Mouse (Mus musculus) liver, embryonic 16.5 days (tissue): ENCODE results near the gene Gm2431. TPM values are rescaled to one million over a fixed set of nuclear protein-coding genes. Genes with fewer than 3 reads are reported as not detected.
"Not testable (repeated sequence)": the region's sequence is repeated elsewhere in the genome, so short reads cannot be mapped to it uniquely, and the experiment has no call there.

ENCODE experiments used
- ATAC-seq: fragments of 200-750 bp; cut with Nextera tagmentation; 2 replicates; pipeline ENCODE4 v1.8.0; 2017; ENCODE audit warnings: low read depth, mild to moderate bottlenecking, moderate number of reproducible peaks, moderate library complexity
- H3K27ac ChIP-seq: fragments of 300-500 bp; sonication (generic); 2 replicates; pipeline ENCODE4 v1.5.1; 2014; ENCODE audit warnings: mild to moderate bottlenecking, low read length
- H3K27me3 ChIP-seq: fragments of 300-500 bp; sonication (generic); 2 replicates; pipeline ENCODE4 v1.6.1; 2014; ENCODE audit warnings: low read depth, low read length, mixed read lengths; ENCODE audit not compliant: control insufficient read depth, insufficient read depth
- H3K36me3 ChIP-seq: fragments of 300-500 bp; sonication (generic); 2 replicates; pipeline ENCODE4 v1.6.1; 2014; ENCODE audit warnings: mild to moderate bottlenecking; ENCODE audit not compliant: control insufficient read depth, insufficient read depth
- H3K4me1 ChIP-seq: fragments of 300-500 bp; sonication (generic); 2 replicates; pipeline ENCODE4 v1.6.1; 2014; ENCODE audit warnings: low read depth, low read length, mixed read lengths; ENCODE audit not compliant: control insufficient read depth
- H3K4me2 ChIP-seq: fragments of 300-500 bp; sonication (generic); 2 replicates; pipeline ENCODE4 v1.6.1; 2014; ENCODE audit warnings: low read depth, low read length, mixed read lengths
- H3K4me3 ChIP-seq: fragments of 300-500 bp; sonication (generic); 2 replicates; pipeline ENCODE4 v1.5.1; 2014; ENCODE audit warnings: low read depth, mild to moderate bottlenecking, low read length
- H3K9ac ChIP-seq: fragments of 300-500 bp; sonication (generic); 2 replicates; pipeline ENCODE4 v1.6.1; 2014; ENCODE audit warnings: low read depth, low read length
- H3K9me3 ChIP-seq: fragments of 300-500 bp; sonication (generic); replicated peaks from 2 replicates; pipeline ENCODE4 v1.6.1; 2016; ENCODE audit warnings: low read length; ENCODE audit not compliant: control insufficient read depth
- WGBS: fragments of 180-500 bp; shearing (Covaris S2); extraction: QIAGEN DNeasy Blood & Tissue Kit; methylation state at CpG from one replicate; pipeline ENCODE4 v1.1.7; 2014; ENCODE audit not compliant: insufficient replicate concordance; 5-methylcytosine and 5-hydroxymethylcytosine counted together
- polyA plus RNA-seq: library from polyadenylated mRNA; unstranded; fragments of >200 nt; fragmentation: Nextera tagmentation; extraction: Ambion mirVana; gene quantifications from 2 replicates; pipeline ENCODE4 v1.2.1, GENCODE M21; 2015

The Gm2431 gene
- not detected in 2 replicates for polyA plus RNA-seq

DNA sequence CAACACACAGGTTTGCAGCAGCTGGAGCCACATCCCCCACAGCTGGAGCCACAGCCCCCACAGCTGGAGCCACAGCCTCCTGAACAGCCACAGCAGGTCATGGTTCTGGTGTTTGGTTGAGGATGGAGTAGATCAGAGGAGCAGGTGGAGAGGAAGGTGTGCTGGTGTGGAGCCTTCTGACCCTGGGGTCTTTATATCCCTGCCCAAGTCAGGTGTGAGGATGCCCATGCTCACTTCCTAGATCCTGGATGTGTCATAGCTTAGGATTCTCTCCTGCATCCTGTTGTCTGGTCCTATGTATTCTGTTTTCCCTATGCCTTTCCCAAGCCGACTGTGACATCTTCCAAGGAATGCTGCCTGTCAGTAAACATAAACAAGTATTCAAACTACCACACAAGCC, at the start of gene Gm2431:
Gm2431 (minus strand) TSS at position 101 of the 400 bp plus-strand sequence.
- not testable (repeated sequence) for H3K27me3 ChIP-seq, H3K27ac ChIP-seq, ATAC-seq, H3K4me2 ChIP-seq, H3K4me1 ChIP-seq, H3K36me3 ChIP-seq, H3K4me3 ChIP-seq, H3K9ac ChIP-seq, H3K9me3 ChIP-seq
- WGBS, result 13% methylated on average over 1 of the region's 1 CpGs

DNA sequence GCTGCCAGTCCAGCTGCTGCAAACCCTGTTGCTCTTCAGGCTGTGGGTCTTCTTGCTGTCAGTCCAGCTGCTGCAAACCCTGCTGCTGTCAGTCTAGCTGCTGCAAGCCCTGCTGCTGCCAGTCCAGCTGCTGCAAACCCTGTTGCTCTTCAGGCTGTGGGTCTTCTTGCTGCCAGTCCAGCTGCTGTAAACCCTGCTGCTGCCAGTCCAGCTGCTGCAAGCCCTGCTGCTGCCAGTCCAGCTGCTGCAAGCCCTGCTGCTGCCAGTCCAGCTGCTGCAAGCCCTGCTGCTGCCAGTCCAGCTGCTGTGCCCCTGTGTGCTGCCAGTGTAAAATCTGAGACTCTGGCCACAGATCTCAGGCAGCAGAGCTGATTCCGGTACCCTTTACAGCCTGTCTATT, 45.8 kb upstream of the Gm2431 start:
- WGBS, result 58% methylated on average over 1 of the region's 1 CpGs
- not testable (repeated sequence) for H3K9me3 ChIP-seq, ATAC-seq, H3K36me3 ChIP-seq, H3K27me3 ChIP-seq, H3K4me1 ChIP-seq, H3K27ac ChIP-seq, H3K4me3 ChIP-seq, H3K4me2 ChIP-seq, H3K9ac ChIP-seq

DNA sequence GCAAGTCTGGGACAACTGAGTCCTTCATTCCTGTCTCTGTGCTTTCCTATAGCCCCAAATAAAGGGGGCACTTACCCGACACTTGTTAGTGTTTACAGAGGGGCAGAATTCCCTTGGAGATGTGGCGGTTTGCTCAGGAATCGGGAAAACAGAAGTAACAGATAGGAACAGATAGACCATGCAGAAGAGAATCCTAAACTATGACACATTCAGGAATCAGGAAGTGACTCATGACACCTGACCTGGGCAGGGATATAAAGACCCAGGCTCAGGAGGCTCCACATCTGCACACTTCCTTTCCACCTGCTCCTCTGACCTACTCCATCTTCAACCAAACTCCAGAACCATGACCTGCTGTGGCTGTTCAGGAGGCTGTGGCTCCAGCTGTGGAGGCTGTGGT, 45.1 kb upstream of the Gm2431 start, which contains the start of gene Krtap5-4:
Krtap5-4 (plus strand) TSS at position 301 of the 400 bp plus-strand sequence.
- H3K27me3 ChIP-seq, result peaks cover 7% of the 10 kb centered on the region; the same call in 1 of the 2 replicates
- H3K4me1 ChIP-seq, result no peaks in the 10 kb centered on the region
- no peaks in the 10 kb centered on the region for H3K9me3 ChIP-seq
- H3K4me3 ChIP-seq, result no peak within 1 kb of the TSS
- H3K27ac ChIP-seq, result no peak within 1 kb of the TSS
- H3K9ac ChIP-seq, result no peak within 1 kb of the TSS
- no peaks in the 10 kb centered on the region for H3K36me3 ChIP-seq
- ATAC-seq, result no peak
- 17% methylated on average over 3 of the region's 3 CpGs for WGBS
- no peak within 1 kb of the TSS for H3K4me2 ChIP-seq

DNA sequence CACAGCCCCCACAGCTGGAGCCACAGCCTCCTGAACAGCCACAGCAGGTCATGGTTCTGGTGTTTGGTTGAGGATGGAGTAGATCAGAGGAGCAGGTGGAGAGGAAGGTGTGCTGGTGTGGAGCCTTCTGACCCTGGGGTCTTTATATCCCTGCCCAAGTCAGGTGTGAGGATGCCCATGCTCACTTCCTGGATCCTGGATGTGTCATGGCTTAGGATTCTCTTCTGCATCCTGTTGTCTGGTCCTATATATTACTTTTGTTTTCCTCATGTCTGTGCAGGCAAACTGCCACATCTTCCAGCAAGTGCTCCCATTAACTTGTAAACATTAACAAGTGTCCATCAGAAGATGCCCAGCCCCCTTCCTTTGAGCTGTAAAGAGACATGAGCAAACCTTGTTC, 38.9 kb upstream of the Gm2431 start, which contains the start of gene Krtap5-1:
Krtap5-1 (minus strand) TSS at position 101 of the 400 bp plus-strand sequence.
- H3K4me3 ChIP-seq, H3K9me3 ChIP-seq, ATAC-seq, H3K4me2 ChIP-seq, H3K9ac ChIP-seq, H3K27ac ChIP-seq, H3K4me1 ChIP-seq, H3K27me3 ChIP-seq, H3K36me3 ChIP-seq: not testable (repeated sequence)

DNA sequence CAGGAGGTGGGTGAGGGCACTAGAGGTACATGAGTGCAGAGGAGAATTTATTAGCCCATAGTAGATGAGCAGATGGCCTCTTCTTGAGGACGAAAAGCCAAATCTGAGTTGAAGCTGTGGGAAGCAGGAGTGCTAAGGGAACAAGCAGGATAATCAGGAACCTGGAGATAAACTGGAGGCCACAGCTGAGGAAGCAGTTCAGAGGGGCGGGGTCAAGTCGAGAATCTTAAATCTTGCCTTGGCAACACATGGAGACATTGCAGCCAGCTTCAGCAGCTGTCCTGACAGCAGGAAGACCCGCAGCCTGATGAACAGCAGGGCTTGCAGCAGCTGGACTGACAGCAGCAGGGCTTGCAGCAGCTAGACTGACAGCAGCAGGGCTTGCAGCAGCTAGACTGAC, 38.0 kb upstream of the Gm2431 start:
- H3K4me2 ChIP-seq, H3K4me3 ChIP-seq, ATAC-seq, H3K27ac ChIP-seq, H3K36me3 ChIP-seq, H3K9ac ChIP-seq, H3K27me3 ChIP-seq, H3K9me3 ChIP-seq, H3K4me1 ChIP-seq: not testable (repeated sequence)
- WGBS, result 12% methylated on average over 4 of the region's 4 CpGs

DNA sequence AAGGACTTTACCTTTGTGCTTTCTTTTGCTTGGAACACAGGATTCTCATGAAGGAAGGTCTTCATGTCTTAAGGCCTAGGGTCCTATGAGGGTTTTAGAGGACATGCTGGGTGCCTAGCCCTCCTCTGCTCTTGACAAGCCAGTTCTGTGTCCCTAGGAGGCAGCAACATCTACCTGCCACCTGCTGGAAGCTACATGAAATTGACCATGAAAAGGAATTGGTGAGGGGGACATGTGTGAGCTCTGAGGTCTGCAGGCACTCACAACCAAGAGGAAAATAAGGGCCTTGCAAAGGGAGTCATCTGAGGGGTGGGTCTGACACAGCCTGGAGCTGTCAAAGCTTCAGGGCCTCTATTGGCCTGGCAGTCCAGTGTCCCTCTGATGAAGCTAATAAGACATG, 37.3 kb upstream of the Gm2431 start:
- Histone ChIP-seq H3K27me3 (no peaks in the 10 kb centered on the region), H3K9me3 (no peaks in the 10 kb centered on the region), H3K4me2 (no peak overlapping the region), H3K36me3 (no peaks in the 10 kb centered on the region), H3K27ac (no peak overlapping the region), H3K9ac (no peak overlapping the region), H3K4me3 (no peak overlapping the region), H3K4me1 (no peaks in the 10 kb centered on the region)
- ATAC-seq, result no peak

DNA sequence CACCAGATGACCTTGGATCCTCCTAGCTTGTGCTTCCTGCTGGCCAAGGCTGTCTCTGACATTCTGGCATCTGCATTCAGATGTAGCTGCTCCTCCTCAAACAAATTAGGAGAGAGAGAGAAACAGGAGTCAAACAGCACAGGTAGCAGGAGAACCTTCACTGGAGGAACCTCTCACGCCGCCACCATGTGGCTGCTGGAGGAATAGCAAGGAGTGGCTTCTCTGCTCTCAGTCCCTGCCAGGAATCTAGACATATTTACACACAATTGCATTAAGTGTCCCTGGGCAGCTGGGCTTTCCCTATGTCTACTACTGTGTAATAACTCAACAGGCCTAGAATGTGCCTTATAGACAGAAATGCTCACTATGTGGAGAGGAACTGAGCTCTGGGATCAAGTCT, 35.7 kb upstream of the Gm2431 start:
- not testable (repeated sequence) for H3K4me2 ChIP-seq, H3K27ac ChIP-seq, H3K4me1 ChIP-seq, H3K36me3 ChIP-seq, H3K27me3 ChIP-seq, H3K9me3 ChIP-seq, H3K4me3 ChIP-seq, ATAC-seq, H3K9ac ChIP-seq
- 2% methylated on average over 2 of the region's 2 CpGs for WGBS

DNA sequence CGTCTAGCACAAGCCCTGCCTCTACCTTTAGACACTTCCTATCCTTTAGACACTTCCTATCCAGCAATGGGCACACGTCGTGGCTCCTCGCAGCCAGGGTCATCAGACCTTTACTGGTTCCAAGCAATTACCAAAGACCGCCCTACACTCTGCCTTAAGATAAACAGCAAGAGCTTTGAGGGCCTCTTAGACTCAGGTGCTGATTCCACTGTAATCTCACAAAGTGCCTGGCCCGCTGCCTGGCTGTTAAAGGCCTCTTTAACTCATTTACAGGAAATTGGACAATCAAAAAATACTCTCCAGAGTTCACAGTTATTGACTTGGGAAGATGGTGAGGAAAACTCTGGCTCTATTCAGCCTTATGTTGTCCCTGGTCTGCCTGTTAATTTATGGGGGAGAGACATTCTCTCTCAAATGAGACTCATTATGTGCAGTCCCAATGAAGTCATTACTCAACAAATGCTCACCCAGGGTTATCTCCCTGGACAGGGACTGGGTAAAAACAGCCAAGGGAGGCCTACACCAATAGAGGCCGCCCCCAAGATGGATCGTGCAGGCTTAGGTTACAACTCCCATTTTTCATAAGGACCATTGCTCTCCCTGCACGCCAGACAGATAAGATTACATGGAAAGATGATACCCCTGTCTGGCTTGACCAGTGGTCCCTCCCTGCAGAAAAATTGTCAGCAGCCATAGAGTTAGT, 27.9 kb upstream of the Gm2431 start:
- ATAC-seq, H3K4me3 ChIP-seq, H3K9me3 ChIP-seq, H3K27ac ChIP-seq, H3K36me3 ChIP-seq, H3K4me2 ChIP-seq, H3K4me1 ChIP-seq, H3K9ac ChIP-seq: not testable (repeated sequence)
- H3K27me3 ChIP-seq, result peaks cover 32% of the 10 kb centered on the region
- 53% methylated on average over 9 of the region's 9 CpGs for WGBS

DNA sequence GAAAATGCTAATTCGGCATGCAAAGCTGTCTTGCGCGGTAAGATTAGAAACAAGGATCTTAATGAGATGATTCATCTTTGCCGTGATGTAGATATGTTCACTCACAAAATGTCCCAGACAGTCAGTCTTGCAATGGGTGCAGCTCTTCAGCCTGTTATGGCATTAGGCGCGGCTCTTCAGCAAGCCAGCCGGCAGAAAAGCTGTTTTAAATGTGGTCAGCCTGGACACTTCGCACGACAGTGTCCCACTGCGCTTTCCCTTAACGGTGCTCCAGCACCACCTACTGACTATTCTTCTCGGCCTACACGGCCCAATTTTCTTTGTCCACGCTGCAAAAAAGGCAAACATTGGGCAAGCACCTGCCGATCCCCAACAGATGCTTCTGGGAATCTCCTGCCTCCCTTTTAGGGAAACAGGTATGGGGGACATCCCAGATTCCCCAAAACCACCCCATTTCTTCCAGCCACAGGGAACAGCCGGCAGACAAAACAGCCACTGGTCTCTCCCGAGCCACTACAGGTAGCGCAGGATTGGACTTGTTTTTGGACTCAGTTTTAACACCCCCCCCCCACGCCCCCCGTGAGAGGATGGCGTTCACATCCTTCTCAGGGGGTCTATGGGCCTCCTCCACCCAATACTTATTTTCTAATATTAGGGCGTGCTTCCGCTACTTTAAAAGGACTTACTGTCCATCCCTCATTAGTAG, 27.1 kb upstream of the Gm2431 start:
- WGBS, result 20% methylated on average over 23 of the region's 23 CpGs
- Histone ChIP-seq H3K27me3 (peaks cover 32% of the 10 kb centered on the region), H3K4me3 (no peak overlapping the region), H3K4me1 (no peaks in the 10 kb centered on the region; the same call in 1 of the 2 replicates), H3K4me2 (peak overlapping the region; percentile 83), H3K9me3 (no peaks in the 10 kb centered on the region), H3K36me3 (no peaks in the 10 kb centered on the region), H3K27ac (no peak overlapping the region), H3K9ac (no peak overlapping the region)
- ATAC-seq, result no peak
